Mouse (Mus musculus): ENCODE data around the gene Gm21440. TPM values are rescaled to one million over a fixed set of nuclear protein-coding genes. Genes with fewer than 3 reads are reported as not detected.
"Not testable (repeated sequence)": the region's sequence is repeated elsewhere in the genome, so short reads cannot be mapped to it uniquely, and the experiment has no call there.

Gm21440 gene
- total RNA-seq (2021) (not detected), polyA plus RNA-seq (2012; rRNA removed) (not detected in 2 replicates)
- long read RNA-seq = 0 reads

GRCm38 (mm10) chrY:13252091-13252490 lies at the start of gene Gm21440, which contains the start of gene Gm21454:
Gene Gm21440 (plus strand): TSS chrY:13252391.
Gene Gm21454 (plus strand): TSS chrY:13252442.
- H3K9ac ChIP-seq (ENCODE audit: low read depth, low read length); H3K4me3 ChIP-seq; H3K79me2 ChIP-seq (replicated peaks; ENCODE audit: control insufficient read depth, insufficient read depth, low read length); intact Hi-C loops (cut with DNase I); H3K27ac ChIP-seq; H3K36me3 ChIP-seq (ENCODE audit: control insufficient read depth, insufficient read depth, low read length); DNase-seq; H3K27me3 ChIP-seq (ENCODE audit: control insufficient read depth, insufficient read depth, low read length); H3K4me1 ChIP-seq (ENCODE audit: control insufficient read depth, insufficient read depth, low read length): not testable (repeated sequence)

- H3K4me1 ChIP-seq (ENCODE audit: control insufficient read depth, insufficient read depth, low read length); H3K36me3 ChIP-seq (ENCODE audit: control insufficient read depth, insufficient read depth, low read length); intact Hi-C loops (cut with DNase I); DNase-seq; H3K79me2 ChIP-seq (replicated peaks; ENCODE audit: control insufficient read depth, insufficient read depth, low read length); H3K27ac ChIP-seq; H3K27me3 ChIP-seq (ENCODE audit: control insufficient read depth, insufficient read depth, low read length); H3K9ac ChIP-seq (ENCODE audit: low read depth, low read length); H3K4me3 ChIP-seq: not testable (repeated sequence)
- WGBS = no CpG with 5 or more reads among the region's 3 CpGs
These were observed 28.4 kb upstream of the Gm21440 start, which contains the start of gene Gm21828 for GRCm38 (mm10) chrY:13223828-13224227. Gene Gm21828 (minus strand): TSS chrY:13223928.

Other genes starting within 250 kb of the Gm21440 start
- gene Gm20807, start 209.5 kb upstream of the Gm21440 start, total RNA-seq (2021) = not detected
- not detected in 2 replicates for gene Gm20807, start 209.5 kb upstream of the Gm21440 start, polyA plus RNA-seq (2012; rRNA removed)
- gene Gm21891, start 118.9 kb upstream of the Gm21440 start, total RNA-seq (2021) = not detected
- not detected in 2 replicates for gene Gm21891, start 118.9 kb upstream of the Gm21440 start, polyA plus RNA-seq (2012; rRNA removed)
- gene Gm21425, start 90.4 kb upstream of the Gm21440 start, total RNA-seq (2021) = not detected
- gene Gm21425, start 90.4 kb upstream of the Gm21440 start, polyA plus RNA-seq (2012; rRNA removed) = not detected in 2 replicates
- not detected for gene Gm21828, start 28.5 kb upstream of the Gm21440 start, total RNA-seq (2021)
- not detected in 2 replicates for gene Gm21828, start 28.5 kb upstream of the Gm21440 start, polyA plus RNA-seq (2012; rRNA removed)
- not detected for gene Gm21454, start 51 bp downstream of the Gm21440 start, total RNA-seq (2021)
- gene Gm21454, start 51 bp downstream of the Gm21440 start, polyA plus RNA-seq (2012; rRNA removed) = not detected in 2 replicates
- not detected for gene Gm21725, start 96.7 kb downstream of the Gm21440 start, total RNA-seq (2021)
- not detected in 2 replicates for gene Gm21725, start 96.7 kb downstream of the Gm21440 start, polyA plus RNA-seq (2012; rRNA removed)
- gene Gm21866, start 213.2 kb downstream of the Gm21440 start, total RNA-seq (2021) = not detected
- gene Gm21866, start 213.2 kb downstream of the Gm21440 start, polyA plus RNA-seq (2012; rRNA removed) = not detected in 2 replicates
- not detected for gene Gm20773, start 241.6 kb downstream of the Gm21440 start, total RNA-seq (2021)
- not detected in 2 replicates for gene Gm20773, start 241.6 kb downstream of the Gm21440 start, polyA plus RNA-seq (2012; rRNA removed)